Mouse (Mus musculus): ENCODE results near the gene Rbm45.

Gene Rbm45

GRCm38 (mm10) chr2:76421411-76421924 is 51.7 kb downstream of the Rbm45 start:
- POLR2A ChIA-PET, result interaction anchor here in 1 of 4 experiments (1.4 kb wide), 1 partner anchor 14 kb away, joined by 4 read pairs; no protein-coding TSS in a partner anchor

GRCm38 (mm10) chr2:76426816-76427215 is 57.0 kb downstream of the Rbm45 start:
- ChIA-PET CTCF (no interaction called here), POLR2A (no interaction called here)

More at GRCm38 (mm10) chr2:76421411-76421924, 51.7 kb downstream of the Rbm45 start:
- CTCF ChIA-PET, result no interaction called here

- ChIA-PET CTCF (no interaction called here), POLR2A (interaction anchor here in 1 of 4 experiments (1.1 kb wide), 1 partner anchor 9 kb away, joined by 3 read pairs; no protein-coding TSS in a partner anchor)
These were observed 59.5 kb downstream of the Rbm45 start for GRCm38 (mm10) chr2:76429318-76429717.

GRCm38 (mm10) chr2:76429855-76430254 is 60.1 kb downstream of the Rbm45 start:
- CTCF ChIA-PET, result no interaction called here
- POLR2A ChIA-PET, result no interaction called here

- CTCF ChIA-PET, result no interaction called here
- POLR2A ChIA-PET, result no interaction called here
These were observed 60.8 kb downstream of the Rbm45 start for GRCm38 (mm10) chr2:76430539-76430938.
